Comparison of ENCODE assay signal across 7 mouse cellular contexts in genomic region chr12:26413961-26414411, GRCm38 (mm10). TPM values are rescaled to one million over a fixed set of nuclear protein-coding genes. Genes with fewer than 3 reads are reported as not detected.
DNase-seq lines count a peak whose midpoint lies in the region; ATAC-seq lines count a peak whose summit lies in the region.

No protein-coding gene starts in this region.

- peak; percentile 21 for DNase-seq in thymus, postnatal 4 days
- no peak for DNase-seq in thymus, postnatal 10 days (ENCODE audit: low spot score in 2 of 2)
- DNase-seq in heart, adult 9 months (ENCODE audit: low spot score in 2 of 2): peak; percentile 35 to 37
- peak; percentile 32 to 55 for DNase-seq in kidney, postnatal 4 days
- DNase-seq in neural tube, embryonic 10.5 days (ENCODE audit: extremely low spot score, low spot score): peak; percentile 52
- no peak for DNase-seq in frontal cortex, postnatal 25 days (ENCODE audit: low spot score in 2 of 2)

- no peak for ATAC-seq in erythroblast, adult 5-6 weeks (replicated peaks; ENCODE audit: low FRiP score, poor library complexity, severe bottlenecking)

RNA-seq across cellular contexts. Expression of gene Rnf144a, which starts 1.1 kb away (rescaled TPM):
- 12.9 and 13.6 TPM in 2 replicates for total RNA-seq in erythroblast, adult 5-6 weeks (2015; ENCODE audit: low replicate concordance)
- 6.8 and 8.5 TPM in 2 replicates for total RNA-seq in erythroblast, adult 5-6 weeks (2017; ENCODE audit: low replicate concordance)

RNA-seq across cellular contexts. Expression of gene Rsad2, which starts 42.3 kb away (rescaled TPM):
- 1,174 and 1,207 TPM in 2 replicates for total RNA-seq in erythroblast, adult 5-6 weeks (2015; ENCODE audit: low replicate concordance)
- total RNA-seq in erythroblast, adult 5-6 weeks (2017; ENCODE audit: low replicate concordance): 1,630 and 1,984 TPM in 2 replicates

RNA-seq across cellular contexts. Expression of gene Cmpk2, which starts 55.0 kb away (rescaled TPM):
- 85.9 and 123 TPM in 2 replicates for total RNA-seq in erythroblast, adult 5-6 weeks (2015; ENCODE audit: low replicate concordance)
- 86.0 and 87.0 TPM in 2 replicates for total RNA-seq in erythroblast, adult 5-6 weeks (2017; ENCODE audit: low replicate concordance)

Comparison
In these comparisons a context has a peak if more than half of its experiments do, and no peak if none do; other contexts are left out.
1. DNase-seq: peak in thymus, postnatal 4 days (single experiment), heart, adult 9 months (2 of 2), kidney, postnatal 4 days (2 of 2) and neural tube, embryonic 10.5 days (single experiment); none in thymus, postnatal 10 days (0 of 2) and frontal cortex, postnatal 25 days (0 of 2).